14 mouse cellular contexts compared by ENCODE assay signal in the genomic region with DNA sequence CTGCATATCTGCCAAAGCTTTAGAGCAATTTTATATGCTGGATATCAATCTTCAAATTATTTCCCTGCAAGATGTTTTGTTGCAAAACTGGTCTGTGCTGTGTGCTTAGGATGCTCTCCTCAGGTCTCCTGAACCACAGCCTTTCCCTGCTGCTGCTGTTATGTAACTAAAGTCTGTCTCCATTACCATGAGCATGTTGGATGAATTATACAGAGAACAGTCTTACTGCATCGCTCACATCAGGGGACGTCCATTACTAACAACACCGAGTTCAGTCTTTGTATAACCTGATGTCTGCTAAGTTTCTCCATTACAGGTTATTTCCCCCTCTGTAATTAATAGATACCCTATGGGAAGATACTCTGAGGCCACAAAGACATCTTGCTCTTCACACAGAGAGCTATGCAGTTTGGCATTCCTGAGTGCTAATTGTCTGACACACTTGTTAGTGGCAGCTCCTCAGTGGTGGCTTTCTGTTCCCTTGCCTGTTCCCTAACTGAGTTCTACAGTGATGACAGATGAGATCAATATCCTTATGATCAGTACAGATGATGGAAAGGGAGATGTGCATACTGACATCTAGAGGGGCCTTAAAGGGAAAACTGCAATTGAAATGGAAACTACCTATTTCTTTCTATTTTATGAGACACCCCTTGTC.
"Had no signal": no experiment of that assay in that cellular context is flagged by ENCODE, and none has a peak within 500 bp of the region (broad histone marks: within the 10 kb centered on the region; RNA-seq: fewer than 3 reads in every experiment).

No protein-coding gene starts in this region.

- H3K4me3 ChIP-seq: limb, embryonic 15.5 days; liver, embryonic 12.5 days; megakaryocyte, embryonic 14.5 days; neural tube, embryonic 12.5 days had no signal

- H3K27me3 ChIP-seq: limb, embryonic 15.5 days; liver, embryonic 12.5 days; megakaryocyte, embryonic 14.5 days; neural tube, embryonic 12.5 days had no signal

- H3K9me3 ChIP-seq: limb, embryonic 15.5 days; liver, embryonic 12.5 days; megakaryocyte, embryonic 14.5 days; neural tube, embryonic 12.5 days had no signal

- H3K36me3 ChIP-seq: limb, embryonic 15.5 days; liver, embryonic 12.5 days; neural tube, embryonic 12.5 days had no signal

- DNase-seq: kidney, adult 11 months; kidney, adult 9 months; kidney, postnatal 36 days; lung, embryonic 14.5 days; lung, postnatal 14 days; right cerebral cortex, adult 18-20 months; right cerebral cortex, postnatal 25 days; thymus, postnatal 4 days had no signal

- H3K27ac ChIP-seq: kidney, postnatal 0 days; limb, embryonic 15.5 days; liver, embryonic 12.5 days; macrophage; neural tube, embryonic 12.5 days had no signal

- H3K4me1 ChIP-seq: limb, embryonic 15.5 days; liver, embryonic 12.5 days; megakaryocyte, embryonic 14.5 days; neural tube, embryonic 12.5 days had no signal

- H3K9ac ChIP-seq: limb, embryonic 15.5 days; liver, embryonic 12.5 days; lung, embryonic 14.5 days; neural tube, embryonic 12.5 days had no signal

- ATAC-seq: liver, embryonic 12.5 days had no signal

- H3K4me2 ChIP-seq: limb, embryonic 15.5 days; liver, embryonic 12.5 days; lung, embryonic 14.5 days; neural tube, embryonic 12.5 days had no signal
